Mouse (Mus musculus): Measurements from ENCODE around the gene Stradb.

Stradb gene

GRCm38 (mm10) chr1:58961152-58961893 is 12.0 kb upstream of the Stradb start:
- no peak for DNase-seq

GRCm38 (mm10) chr1:58962418-58962817 is 10.9 kb upstream of the Stradb start:
- no peak for DNase-seq

GRCm38 (mm10) chr1:58962865-58963264 is 10.5 kb upstream of the Stradb start:
- DNase-seq, result no peak

DNA sequence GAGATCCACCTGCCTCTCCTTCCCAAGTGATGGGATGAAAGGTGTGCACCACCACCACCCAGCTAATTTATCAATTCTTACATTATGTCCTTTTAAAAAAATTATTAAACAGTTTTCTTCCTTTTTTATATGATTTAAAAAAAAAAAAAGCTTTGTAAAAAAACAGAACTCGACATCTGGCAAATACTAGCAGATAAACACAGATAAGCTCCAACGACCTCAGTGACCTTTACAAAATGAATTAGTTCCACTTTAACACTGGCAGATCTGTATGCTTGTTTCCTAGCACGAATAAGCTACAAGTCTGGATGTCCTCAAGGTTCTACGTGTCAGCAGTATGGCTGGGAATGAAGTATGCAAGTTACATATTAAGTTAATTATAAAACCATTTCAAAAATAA is 5.8 kb upstream of the Stradb start:
- DNase-seq, result no peak

GRCm38 (mm10) chr1:58970054-58970453 is 3.3 kb upstream of the Stradb start:
- no peak for DNase-seq

- DNase-seq, result no peak
These were observed 2.2 kb upstream of the Stradb start for GRCm38 (mm10) chr1:58971097-58971496.

- no peak for DNase-seq
These were observed 414 bp upstream of the Stradb start for GRCm38 (mm10) chr1:58972851-58973365.

GRCm38 (mm10) chr1:58982276-58982675 is 9.0 kb downstream of the Stradb start:
- no peak for DNase-seq

DNA sequence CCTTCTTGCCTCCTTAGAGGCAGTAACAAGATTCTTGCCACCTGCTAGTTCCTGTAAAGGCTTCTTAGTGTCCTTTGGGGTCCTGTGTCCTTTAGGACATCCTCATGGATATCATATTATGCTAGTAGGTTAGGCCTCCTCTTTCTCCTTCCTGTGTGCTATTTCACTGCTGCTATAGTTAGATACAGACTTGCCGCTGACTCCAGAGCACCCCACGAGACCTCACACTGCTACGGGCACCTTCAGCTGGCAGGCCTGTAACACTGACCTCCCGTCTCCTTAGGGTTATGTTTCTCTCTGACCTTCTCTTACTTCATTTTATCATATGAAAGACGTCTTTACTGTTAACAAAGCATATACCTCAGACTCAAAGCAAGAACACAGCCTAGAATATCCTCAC is 11.3 kb downstream of the Stradb start:
- DNase-seq, result no peak

DNA sequence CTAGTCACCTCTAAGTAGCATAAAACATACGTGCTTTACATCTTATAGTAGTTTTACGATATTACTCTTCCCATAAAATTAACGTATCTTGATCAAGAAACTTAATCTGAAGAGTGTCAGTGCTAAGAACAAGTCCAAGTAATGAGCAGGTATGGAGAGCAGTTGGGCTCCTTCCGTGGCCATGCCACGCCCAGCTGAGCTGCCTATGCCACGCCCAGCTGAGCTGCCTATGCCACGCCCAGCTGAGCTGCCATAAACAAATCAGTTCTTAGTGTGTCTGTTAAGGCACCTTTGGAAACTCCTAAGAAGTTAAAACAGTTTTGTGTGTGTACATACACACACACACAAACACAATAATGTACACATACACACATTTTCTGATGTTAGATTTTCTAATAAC is 19.8 kb downstream of the Stradb start:
- DNase-seq, result no peak

GRCm38 (mm10) chr1:58993723-58994122 is 20.4 kb downstream of the Stradb start:
- no peak for DNase-seq

DNA sequence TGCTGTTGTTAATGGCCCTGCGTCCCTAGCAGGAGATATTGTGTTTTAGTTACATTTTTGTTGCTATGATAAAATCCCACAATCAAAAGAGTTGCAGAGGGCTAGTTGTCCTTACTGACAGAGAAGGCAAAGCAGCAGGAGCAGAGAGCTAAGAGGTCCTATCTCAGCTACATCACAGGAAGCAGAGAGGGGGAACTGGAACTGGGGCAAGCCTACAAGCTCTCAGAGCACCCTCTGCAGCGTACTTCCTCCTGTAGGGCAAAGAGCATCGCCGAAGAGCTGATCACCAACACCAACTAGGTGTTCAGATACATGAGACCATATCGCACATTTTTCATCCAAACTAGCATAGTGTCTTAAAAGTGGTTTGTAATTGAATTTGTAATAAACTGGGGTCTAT is 22.0 kb downstream of the Stradb start:
- DNase-seq, result no peak

DNA sequence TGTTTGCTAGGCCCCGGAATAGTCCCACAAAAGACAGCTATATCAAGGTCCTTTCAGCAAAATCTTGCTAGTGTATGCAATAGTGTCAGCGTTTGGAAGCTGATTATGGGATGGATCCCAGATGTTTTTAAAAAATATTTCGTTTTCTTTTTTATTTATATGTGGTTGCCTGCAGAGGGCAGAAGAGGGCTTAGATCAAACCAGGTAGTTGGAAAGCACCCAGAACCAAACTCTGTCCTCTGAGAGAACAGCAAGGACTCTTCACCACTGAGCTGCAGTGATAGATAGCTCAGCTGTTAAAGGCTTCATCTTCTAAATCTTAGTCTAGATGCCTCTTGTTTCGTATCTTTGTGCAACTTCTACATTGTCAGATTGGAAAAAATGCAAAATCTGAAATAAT is 35.9 kb downstream of the Stradb start:
- DNase-seq, result no peak

- DNase-seq, result no peak
These were observed 48.2 kb downstream of the Stradb start for GRCm38 (mm10) chr1:59021556-59021955.

DNA sequence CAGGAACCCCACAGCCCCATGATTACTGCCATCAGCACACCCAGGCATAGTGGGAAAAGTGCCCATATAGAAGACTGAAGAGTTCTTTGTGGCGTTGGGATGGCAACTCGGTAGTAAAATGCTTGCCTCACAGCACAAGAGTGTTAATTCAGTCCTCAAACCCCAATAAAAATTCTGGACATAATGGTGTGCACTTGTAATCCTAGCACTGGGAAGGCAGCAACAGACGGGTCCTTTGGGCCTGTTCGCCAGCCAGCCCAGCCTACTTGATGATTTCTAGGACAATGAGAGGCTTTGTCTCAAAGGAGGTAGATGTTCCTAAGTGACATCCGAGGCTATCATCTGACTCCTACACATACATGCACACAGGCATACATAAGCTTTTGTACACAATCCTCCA is 64.4 kb downstream of the Stradb start:
- DNase-seq, result no peak

Measured in thymus, adult 18-20 months (tissue).